Mouse (Mus musculus) megakaryocyte, embryonic 14.5 days (primary cell): ENCODE data around the gene Lrrc74b.

Source experiments
- FLI1 ChIP-seq: IDR thresholded peaks from 2 replicates; pipeline ENCODE4 v1.6.1; 2012; ENCODE audit warnings: low read length, inconsistent platforms, mixed read lengths
- GATA1 ChIP-seq: IDR thresholded peaks from 3 replicates; pipeline ENCODE4 v1.6.1; 2012; ENCODE audit warnings: mixed read lengths, low read length, inconsistent platforms, borderline replicate concordance

DNA sequence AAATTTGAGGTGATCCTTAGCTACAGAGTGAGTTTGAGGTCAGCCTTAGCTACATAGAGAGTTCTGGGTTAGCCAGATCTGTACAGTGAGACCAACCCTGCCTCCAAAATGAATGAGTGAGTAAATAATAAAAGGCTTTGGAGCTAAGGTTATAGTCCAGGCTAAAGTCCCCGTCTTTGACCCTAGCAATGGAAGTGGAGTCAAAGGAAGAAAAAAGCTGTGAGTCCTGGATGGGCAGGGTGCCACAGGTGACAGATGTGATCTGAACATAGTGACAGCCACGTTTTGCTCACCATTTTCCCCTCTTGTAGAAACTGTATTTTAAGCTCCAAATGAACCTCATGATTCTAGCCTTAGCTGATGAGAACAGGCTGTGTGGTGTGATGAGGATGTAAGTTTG lies 42.1 kb downstream of the Lrrc74b start:
- TF ChIP-seq GATA1 (no peak), FLI1 (no peak)
